Mouse (Mus musculus) liver, embryonic 14.5 days (tissue): Measurements from ENCODE around the gene Teddm1a. TPM values are rescaled to one million over a fixed set of nuclear protein-coding genes. Genes with fewer than 3 reads are reported as not detected.

ENCODE experiments used
- ATAC-seq: fragments of 200-750 bp; cut with Nextera tagmentation; 2 replicates; pipeline ENCODE4 v1.8.0; 2017; ENCODE audit warnings: moderate number of reproducible peaks, mild to moderate bottlenecking, moderate library complexity; ENCODE audit not compliant: insufficient read depth
- DNase-seq, 3 experiments: peaks; one replicate each; pipeline ENCODE4 v3.0.0-alpha.2; 2012 to 2013; ENCODE audit warnings: low read depth in 3 of 3, low spot score in 3 of 3
- H3K27ac ChIP-seq: fragments of 300-500 bp; sonication (generic); 2 replicates; pipeline ENCODE4 v1.5.1; 2014; ENCODE audit warnings: moderate library complexity, mild to moderate bottlenecking, control low read depth, inconsistent platforms
- H3K27me3 ChIP-seq: fragments of 300-500 bp; sonication (generic); 2 replicates; pipeline ENCODE4 v1.6.1; 2014; ENCODE audit warnings: mild to moderate bottlenecking, low read length, moderate library complexity; ENCODE audit not compliant: control insufficient read depth, insufficient read depth
- H3K36me3 ChIP-seq: fragments of 300-500 bp; sonication (generic); replicated peaks from 2 replicates; pipeline ENCODE4 v1.6.1; 2014; ENCODE audit warnings: low read depth; ENCODE audit not compliant: control insufficient read depth, insufficient read depth
- H3K4me1 ChIP-seq, 2 experiments: fragments of 200-500 bp in 1 of 2; fragments of 300-500 bp in 1 of 2; sonication (generic) in 1 of 2; replicated peaks; 2 replicates each; pipeline ENCODE4 v1.6.1; 2012 to 2014; ENCODE audit warnings: antibody characterized with exemption in 1 of 2, inconsistent platforms in 1 of 2, low read length in 1 of 2; ENCODE audit not compliant: control insufficient read depth in 2 of 2, insufficient read depth in 2 of 2
- H3K4me2 ChIP-seq: fragments of 300-500 bp; sonication (generic); 2 replicates; pipeline ENCODE4 v1.6.1; 2014; ENCODE audit warnings: low read depth, mild to moderate bottlenecking, control low read depth, moderate library complexity
- H3K4me3 ChIP-seq, 2 experiments: fragments of 200-500 bp in 1 of 2; fragments of 300-500 bp in 1 of 2; sonication (generic) in 1 of 2; 2 replicates each; pipeline ENCODE4 v1.5.1; 2012 to 2014; ENCODE audit warnings: low read depth in 2 of 2, low read length in 2 of 2, mild to moderate bottlenecking in 2 of 2, control low read depth in 1 of 2, inconsistent platforms in 1 of 2, moderate library complexity in 1 of 2; ENCODE audit not compliant: insufficient read depth in 1 of 2
- H3K9ac ChIP-seq: fragments of 300-500 bp; sonication (generic); replicated peaks from 2 replicates; pipeline ENCODE4 v1.6.1; 2014; ENCODE audit warnings: mild to moderate bottlenecking, control low read depth, moderate library complexity
- H3K9me3 ChIP-seq: fragments of 300-500 bp; sonication (generic); 2 replicates; pipeline ENCODE4 v1.6.1; 2016; ENCODE audit warnings: low read length, mixed read lengths; ENCODE audit not compliant: control insufficient read depth
- CTCF ChIP-seq: IDR thresholded peaks from 2 replicates; pipeline ENCODE4 v1.5.1; 2016; ENCODE audit warnings: antibody characterized with exemption, low read depth, control low read depth
- EP300 ChIP-seq: IDR thresholded peaks from 2 replicates; pipeline ENCODE4 v1.6.1; 2016; ENCODE audit warnings: antibody characterized with exemption, low read depth
- WGBS: fragments of 180-500 bp; shearing (Covaris S2); extraction: QIAGEN DNeasy Blood & Tissue Kit; methylation state at CpG from one replicate; pipeline ENCODE4 v1.1.7; 2014; ENCODE audit not compliant: insufficient replicate concordance; 5-methylcytosine and 5-hydroxymethylcytosine counted together
- microRNA-seq: library from miRNA; unstranded; fragments of <30 nt; microRNA quantifications from one replicate; pipeline ENCODE4, GENCODE M21; 2016
- polyA plus RNA-seq, 2 experiments: library from polyadenylated mRNA; depleted of rRNA in 1 of 2; stranded (reverse) in 1 of 2; unstranded in 1 of 2; fragments of >200 nt; fragmentation: Nextera tagmentation in 1 of 2; extraction: Ambion mirVana in 1 of 2; gene quantifications; 2 replicates each; pipeline versions ENCODE4 v1.2.1 to v1.2.3; 2012 to 2014

The Teddm1a gene
- polyA plus RNA-seq, 2 experiments, result not detected

- Histone ChIP-seq H3K4me2 (no peak overlapping the region), H3K36me3 (no peaks in the 10 kb centered on the region), H3K4me3 (no peak overlapping the region), H3K27ac (no peak overlapping the region), H3K27me3 (no peaks in the 10 kb centered on the region), H3K4me1 (peaks cover 0 to 3% of the 10 kb centered on the region in 2 experiments; a peak in 1 of 4 replicates), H3K9ac (no peak overlapping the region), H3K9me3 (no peaks in the 10 kb centered on the region)
- DNase-seq, result peak in 2 of 3 experiments; percentile 6 to 19
- TF ChIP-seq CTCF (no peak), EP300 (no peak)
- ATAC-seq, result peak; percentile 82; the same call in 1 of the 2 replicates
- WGBS, result 85% methylated on average over 2 of the region's 2 CpGs
Measured at GRCm38 (mm10) chr1:153937025-153937424, 45.5 kb downstream of the Teddm1a start.

GRCm38 (mm10) chr1:153940986-153941385 is 49.4 kb downstream of the Teddm1a start:
- H3K4me1 ChIP-seq, result peaks cover 0 to 3% of the 10 kb centered on the region in 2 experiments; a peak in 1 of 4 replicates
- no peak overlapping the region for H3K4me3 ChIP-seq
- 56% methylated on average over 2 of the region's 2 CpGs for WGBS
- H3K4me2 ChIP-seq, result no peak overlapping the region
- H3K27ac ChIP-seq, result no peak overlapping the region
- TF ChIP-seq EP300, result no peak
- no peak for TF ChIP-seq CTCF
- no peak overlapping the region for H3K9ac ChIP-seq
- H3K9me3 ChIP-seq, result no peaks in the 10 kb centered on the region
- ATAC-seq (no peak), DNase-seq (no peak)
- no peaks in the 10 kb centered on the region for H3K36me3 ChIP-seq
- H3K27me3 ChIP-seq, result no peaks in the 10 kb centered on the region

Small RNAs within 50 kb of the gene (microRNA-seq; reads per million reads assigned to microRNA genes)
- 53.3 reads per million, percentile 41 among the genes with 10 or more reads in this experiment for gene Mir8114

Other genes starting within 250 kb of the Teddm1a start
- gene Rgs8, start 238.7 kb upstream of the Teddm1a start, polyA plus RNA-seq (2012; rRNA removed), result 0.01 and 0.02 TPM in 2 replicates
- gene Rgs8, start 238.7 kb upstream of the Teddm1a start, polyA plus RNA-seq (2014; fragmentation: Nextera tagmentation; extraction: Ambion mirVana), result not detected in 2 replicates
- gene Rgs16, start 151.4 kb upstream of the Teddm1a start, polyA plus RNA-seq (2012; rRNA removed), result 0.08 and 0.16 TPM in 2 replicates
- gene Rgs16, start 151.4 kb upstream of the Teddm1a start, polyA plus RNA-seq (2014; fragmentation: Nextera tagmentation; extraction: Ambion mirVana), result 0.19 TPM in 1 of 2 replicates, not detected in the other
- 12.4 and 17.8 TPM in 2 replicates for gene Rnasel, start 142.3 kb upstream of the Teddm1a start, polyA plus RNA-seq (2012; rRNA removed)
- gene Rnasel, start 142.3 kb upstream of the Teddm1a start, polyA plus RNA-seq (2014; fragmentation: Nextera tagmentation; extraction: Ambion mirVana), result 15.6 TPM in 2 replicates
- 0.02 and 0.03 TPM in 2 replicates for gene Rgsl1, start 47.6 kb upstream of the Teddm1a start, polyA plus RNA-seq (2012; rRNA removed)
- not detected in 2 replicates for gene Rgsl1, start 47.6 kb upstream of the Teddm1a start, polyA plus RNA-seq (2014; fragmentation: Nextera tagmentation; extraction: Ambion mirVana)
- gene Teddm1b, start 17.4 kb upstream of the Teddm1a start, polyA plus RNA-seq (2012; rRNA removed), result not detected in 2 replicates
- gene Teddm1b, start 17.4 kb upstream of the Teddm1a start, polyA plus RNA-seq (2014; fragmentation: Nextera tagmentation; extraction: Ambion mirVana), result 0.05 and 0.08 TPM in 2 replicates
- 46.7 and 71.1 TPM in 2 replicates for gene Glul, start 8.2 kb downstream of the Teddm1a start, polyA plus RNA-seq (2012; rRNA removed)
- 101 and 103 TPM in 2 replicates for gene Glul, start 8.2 kb downstream of the Teddm1a start, polyA plus RNA-seq (2014; fragmentation: Nextera tagmentation; extraction: Ambion mirVana)
- 0.24 and 0.28 TPM in 2 replicates for gene Teddm2, start 8.5 kb downstream of the Teddm1a start, polyA plus RNA-seq (2012; rRNA removed)
- gene Teddm2, start 8.5 kb downstream of the Teddm1a start, polyA plus RNA-seq (2014; fragmentation: Nextera tagmentation; extraction: Ambion mirVana), result 0.14 and 0.25 TPM in 2 replicates